Mouse (Mus musculus) hindbrain, embryonic 15.5 days (tissue): ENCODE data around the gene Rgmb. TPM values are rescaled to one million over a fixed set of nuclear protein-coding genes. Genes with fewer than 3 reads are reported as not detected.
A peak's percentile ranks its signal among the peaks of the same experiment; 100 is the strongest.

Experiments
- ATAC-seq: fragments of 200-750 bp; cut with Nextera tagmentation; 2 replicates; pipeline ENCODE4 v1.8.0; 2017; ENCODE audit warnings: low read depth, moderate number of reproducible peaks, moderate TSS enrichment; ENCODE audit not compliant: low FRiP score
- H3K27ac ChIP-seq: fragments of 300-500 bp; sonication (generic); replicated peaks from 2 replicates; pipeline ENCODE4 v1.5.1; 2015; ENCODE audit warnings: mild to moderate bottlenecking, inconsistent platforms
- H3K27me3 ChIP-seq: fragments of 300-500 bp; sonication (generic); 2 replicates; pipeline ENCODE4 v1.6.1; 2015; ENCODE audit warnings: control low read depth, inconsistent platforms
- H3K36me3 ChIP-seq: fragments of 300-500 bp; sonication (generic); 2 replicates; pipeline ENCODE4 v1.6.1; 2015; ENCODE audit warnings: control low read depth, inconsistent platforms
- H3K4me1 ChIP-seq: fragments of 300-500 bp; sonication (generic); replicated peaks from 2 replicates; pipeline ENCODE4 v1.6.1; 2015; ENCODE audit warnings: control low read depth, inconsistent platforms
- H3K4me2 ChIP-seq: fragments of 300-500 bp; sonication (generic); 2 replicates; pipeline ENCODE4 v1.6.1; 2015; ENCODE audit warnings: moderate library complexity, mild to moderate bottlenecking, inconsistent platforms
- H3K4me3 ChIP-seq: fragments of 300-500 bp; sonication (generic); 2 replicates; pipeline ENCODE4 v1.5.1; 2015; ENCODE audit warnings: mild to moderate bottlenecking, inconsistent platforms
- H3K9ac ChIP-seq: fragments of 300-500 bp; sonication (generic); 2 replicates; pipeline ENCODE4 v1.6.1; 2015; ENCODE audit warnings: inconsistent platforms
- H3K9me3 ChIP-seq: fragments of 300-500 bp; sonication (generic); 2 replicates; pipeline ENCODE4 v1.6.1; 2016; ENCODE audit warnings: control low read depth, inconsistent platforms
- WGBS: fragments of 180-500 bp; shearing (Covaris S2); methylation state at CpG from one replicate; pipeline ENCODE4 v1.1.7; 2015; 5-methylcytosine and 5-hydroxymethylcytosine counted together
- polyA plus RNA-seq: library from polyadenylated mRNA; unstranded; fragments of >200 nt; fragmentation: Nextera tagmentation; extraction: Ambion mirVana; gene quantifications from 2 replicates; pipeline ENCODE4 v1.2.1, GENCODE M21; 2015

Rgmb gene
- polyA plus RNA-seq, 1 experiment from 2014 or later: 79.3 TPM

DNA sequence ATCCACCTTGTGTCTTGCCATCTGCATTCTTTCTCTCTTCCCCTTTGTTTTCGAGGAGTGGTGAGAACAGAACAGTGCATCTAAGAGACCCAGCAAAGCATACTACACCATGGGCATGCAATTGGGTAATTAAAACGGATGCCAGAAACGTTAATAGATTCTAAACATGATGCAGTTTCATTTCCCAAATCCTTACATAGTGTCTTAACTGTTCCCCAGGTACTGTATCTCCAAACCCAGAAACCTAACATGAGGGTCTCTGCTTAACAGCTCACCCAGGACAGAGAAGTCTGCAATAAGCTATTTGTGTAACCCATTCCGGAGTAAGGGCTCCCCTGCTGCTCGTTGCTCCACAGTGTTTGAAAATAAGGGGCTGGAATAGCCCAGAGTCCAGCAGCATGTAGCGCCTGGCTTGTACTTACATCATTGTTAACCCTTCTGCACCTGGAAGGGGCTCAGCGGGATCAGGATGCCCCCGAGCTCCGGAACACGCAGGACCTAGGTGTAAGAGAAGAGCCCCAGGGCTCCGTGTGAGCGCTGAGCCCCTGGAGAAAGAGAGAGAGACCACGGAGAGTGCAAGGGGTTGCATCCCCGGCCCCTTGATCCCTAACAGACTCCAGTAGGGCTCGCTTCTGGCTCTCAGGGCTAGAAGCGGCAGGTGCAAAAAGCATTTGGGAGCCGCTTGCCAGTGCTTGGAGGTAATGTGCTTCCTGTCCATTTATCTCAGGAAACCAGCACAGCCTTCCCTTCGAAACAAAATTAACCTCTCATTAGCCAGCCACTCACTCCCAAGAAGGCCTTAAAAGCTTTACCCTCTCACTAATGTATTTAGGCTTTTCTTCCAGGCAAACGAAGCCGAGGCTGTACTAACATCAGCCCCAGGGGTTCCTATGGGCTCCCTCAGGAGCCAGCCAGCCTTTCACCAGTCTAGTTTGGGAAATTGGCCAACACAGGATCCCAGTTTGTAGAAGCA lies 1.4 kb downstream of the Rgmb start:
- 1% methylated on average over 20 of the region's 20 CpGs for WGBS
- Histone ChIP-seq H3K9me3 (no peaks in the 10 kb centered on the region), H3K36me3 (no peaks in the 10 kb centered on the region), H3K9ac (peak overlapping the region; percentile 64), H3K27me3 (no peaks in the 10 kb centered on the region), H3K4me1 (peaks cover 46% of the 10 kb centered on the region), H3K4me3 (peak overlapping the region; percentile 81), H3K27ac (peak overlapping the region; percentile 89), H3K4me2 (peak overlapping the region; percentile 87)
- peak; percentile 6 for ATAC-seq

DNA sequence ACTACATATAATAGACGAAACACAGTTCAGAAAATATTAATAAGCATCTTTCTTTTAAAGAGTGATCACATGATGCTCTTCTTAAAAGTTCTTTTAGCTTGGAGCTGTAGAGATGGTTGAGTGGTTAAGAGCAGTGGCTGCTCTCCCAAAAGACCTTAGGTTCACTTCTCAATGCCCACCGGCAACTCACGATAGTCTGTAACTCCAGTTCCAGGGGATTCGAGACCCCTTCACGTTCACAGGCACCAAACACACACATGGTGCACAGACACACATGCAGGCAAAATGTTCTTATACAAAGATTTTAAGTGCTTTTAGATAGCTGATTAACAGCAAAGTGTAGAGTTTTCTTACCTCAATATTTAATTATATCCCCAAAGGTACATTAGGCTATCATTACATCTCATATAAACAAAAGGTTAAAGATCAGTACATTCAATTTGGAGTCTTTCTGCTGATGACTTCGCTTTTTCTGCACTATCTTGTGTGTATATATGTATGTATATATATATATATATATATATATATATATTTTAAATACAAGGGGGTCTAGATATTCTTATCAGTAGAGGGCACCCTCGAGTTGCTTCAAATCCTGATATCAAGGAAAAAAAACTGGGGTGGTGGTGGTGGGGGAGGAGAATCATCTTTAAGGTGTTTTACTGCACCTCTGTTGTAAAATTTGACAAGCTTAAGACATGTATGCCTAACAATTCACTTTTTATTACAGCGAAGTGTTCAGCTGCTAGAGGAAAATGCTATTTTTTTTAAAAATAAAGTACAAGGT lies 2.5 kb downstream of the Rgmb start:
- Histone ChIP-seq H3K27ac (peak overlapping the region; percentile 93), H3K4me3 (peak overlapping the region; percentile 90), H3K4me1 (peaks cover 58% of the 10 kb centered on the region), H3K36me3 (no peaks in the 10 kb centered on the region), H3K4me2 (peak overlapping the region; percentile 87), H3K27me3 (no peaks in the 10 kb centered on the region), H3K9me3 (no peaks in the 10 kb centered on the region), H3K9ac (peak overlapping the region; percentile 64; the same call in 1 of the 2 replicates)
- 36% methylated on average over 8 of the region's 8 CpGs for WGBS
- no peak for ATAC-seq

- Histone ChIP-seq H3K36me3 (no peaks in the 10 kb centered on the region), H3K4me3 (peak overlapping the region; percentile 90), H3K4me1 (peaks cover 69% of the 10 kb centered on the region), H3K4me2 (peak overlapping the region; percentile 65), H3K27me3 (no peaks in the 10 kb centered on the region), H3K9ac (peak overlapping the region; percentile 29), H3K27ac (peak overlapping the region; percentile 93), H3K9me3 (no peaks in the 10 kb centered on the region)
- ATAC-seq: peak; percentile 51
- under 1% methylated on average over 18 of the region's 18 CpGs for WGBS
These were observed 3.9 kb downstream of the Rgmb start for GRCm38 (mm10) chr17:15826928-15827327.

DNA sequence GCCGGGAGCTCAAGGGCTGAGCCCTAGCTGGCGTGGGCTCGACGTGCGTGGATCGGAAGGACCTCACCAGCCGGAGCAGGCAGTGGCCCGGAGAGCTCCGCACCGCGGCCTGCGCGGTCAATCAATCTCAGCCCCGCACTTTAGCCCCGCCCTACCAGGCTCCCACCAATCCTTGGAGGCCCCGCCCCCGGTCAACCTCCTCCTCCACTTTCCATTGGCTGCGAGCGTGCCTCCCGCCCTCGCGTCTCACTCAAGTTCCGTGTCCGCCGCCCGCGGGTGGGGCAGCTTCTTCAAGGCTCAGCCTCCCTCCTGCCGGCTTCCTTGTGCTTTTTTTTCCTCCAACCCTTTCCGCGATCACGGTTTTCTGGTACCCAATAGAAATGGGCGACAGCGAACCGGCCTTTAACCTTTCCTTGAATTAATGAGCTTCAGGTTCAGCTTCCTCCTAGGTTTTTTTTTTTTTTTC lies 4.4 kb downstream of the Rgmb start:
- Histone ChIP-seq H3K9me3 (no peaks in the 10 kb centered on the region), H3K4me2 (peak overlapping the region; percentile 65), H3K4me3 (peak overlapping the region; percentile 90), H3K36me3 (no peaks in the 10 kb centered on the region), H3K27ac (peak overlapping the region; percentile 93), H3K9ac (peak overlapping the region; percentile 93), H3K4me1 (peaks cover 69% of the 10 kb centered on the region), H3K27me3 (no peaks in the 10 kb centered on the region)
- under 1% methylated on average over 34 of the region's 34 CpGs for WGBS
- ATAC-seq: peak; percentile 94

DNA sequence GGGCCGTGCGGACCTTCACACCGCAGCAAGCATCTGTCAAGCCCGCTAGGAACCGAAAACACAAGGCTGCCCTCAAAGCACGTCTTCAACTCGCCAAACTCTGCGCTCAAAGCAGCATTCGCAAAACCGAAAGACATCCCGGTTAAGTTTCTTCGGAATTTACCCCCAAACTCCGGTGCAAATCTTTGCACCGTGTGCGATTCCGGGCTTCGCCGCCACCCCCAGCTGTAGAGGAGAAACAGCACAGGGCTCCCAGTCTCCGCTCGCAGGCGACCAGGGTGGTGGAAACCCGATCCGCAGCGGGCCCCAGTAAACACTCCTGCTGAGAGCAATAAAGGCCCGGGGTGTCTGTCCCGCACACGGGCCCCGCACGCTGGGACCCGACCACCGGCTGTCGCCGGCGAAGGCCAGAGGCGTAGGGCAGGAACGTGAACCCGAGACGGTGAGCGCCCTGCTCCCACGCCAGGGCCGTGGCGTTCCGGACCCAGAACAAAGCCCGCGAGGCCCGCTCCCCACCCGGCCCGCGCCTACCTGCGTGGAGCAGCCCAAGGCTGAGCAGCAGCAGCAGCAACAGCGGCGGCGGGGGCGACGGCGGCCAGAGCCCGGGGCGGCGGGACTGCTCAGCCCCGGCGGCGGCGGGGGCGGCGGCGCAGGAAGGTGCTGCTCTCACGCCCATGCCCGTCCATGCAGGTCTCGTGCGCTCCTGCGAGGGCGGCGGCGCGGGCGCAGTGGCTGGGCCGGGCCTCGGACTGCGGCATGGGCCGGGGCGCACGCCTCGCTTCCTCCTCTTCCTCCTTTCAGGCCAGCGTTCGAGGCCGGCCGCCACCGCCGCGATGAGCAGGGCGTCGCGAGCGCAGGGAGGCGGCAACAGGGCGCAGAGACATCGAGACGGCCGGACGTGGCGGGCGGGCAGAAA lies 5.1 kb downstream of the Rgmb start:
- peak overlapping the region; percentile 90 for H3K4me3 ChIP-seq
- ATAC-seq: peak; percentile 46
- WGBS: under 1% methylated on average over 83 of the region's 102 CpGs
- H3K36me3 ChIP-seq: no peaks in the 10 kb centered on the region
- H3K9me3 ChIP-seq: no peaks in the 10 kb centered on the region
- peaks cover 68% of the 10 kb centered on the region for H3K4me1 ChIP-seq
- H3K27ac ChIP-seq: peak overlapping the region; percentile 93
- peak overlapping the region; percentile 93 for H3K9ac ChIP-seq
- H3K4me2 ChIP-seq: peak overlapping the region; percentile 65
- H3K27me3 ChIP-seq: no peaks in the 10 kb centered on the region

DNA sequence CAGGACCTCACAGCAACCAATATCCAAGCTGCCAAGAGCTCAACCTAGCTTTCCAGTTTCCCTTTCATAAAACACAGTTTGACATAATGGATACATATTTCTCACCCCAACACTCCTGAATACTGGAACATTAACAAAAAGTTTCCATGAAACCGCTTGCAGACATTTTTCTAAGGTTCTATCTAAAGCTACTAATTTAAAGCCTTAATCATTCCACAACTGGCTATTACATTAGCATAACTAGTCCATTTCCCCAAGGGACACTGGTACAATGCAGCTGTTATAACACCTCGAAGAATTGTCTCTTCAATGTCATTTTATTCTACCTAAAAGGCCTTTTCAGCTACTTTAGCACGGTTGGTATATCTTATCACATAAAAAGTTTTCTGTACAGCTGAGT lies 6.0 kb downstream of the Rgmb start:
- no peaks in the 10 kb centered on the region for H3K9me3 ChIP-seq
- no peaks in the 10 kb centered on the region for H3K27me3 ChIP-seq
- no peaks in the 10 kb centered on the region for H3K36me3 ChIP-seq
- H3K4me2 ChIP-seq: peak overlapping the region; percentile 65
- peak overlapping the region; percentile 93; the same call in 1 of the 2 replicates for H3K27ac ChIP-seq
- H3K4me3 ChIP-seq: peak overlapping the region; percentile 90
- peak overlapping the region; percentile 93 for H3K9ac ChIP-seq
- ATAC-seq: no peak
- WGBS: 18% methylated on average over 3 of the region's 3 CpGs
- peaks cover 66% of the 10 kb centered on the region for H3K4me1 ChIP-seq

GRCm38 (mm10) chr17:15824337-15824736 lies 6.5 kb downstream of the Rgmb start:
- Histone ChIP-seq H3K4me1 (peaks cover 64% of the 10 kb centered on the region), H3K36me3 (no peaks in the 10 kb centered on the region), H3K27ac (peak overlapping the region; percentile 93), H3K4me2 (peak overlapping the region; percentile 65), H3K4me3 (peak overlapping the region; percentile 90), H3K9me3 (no peaks in the 10 kb centered on the region), H3K9ac (peak overlapping the region; percentile 93), H3K27me3 (no peaks in the 10 kb centered on the region)
- 23% methylated on average over 11 of the region's 11 CpGs for WGBS
- no peak for ATAC-seq

DNA sequence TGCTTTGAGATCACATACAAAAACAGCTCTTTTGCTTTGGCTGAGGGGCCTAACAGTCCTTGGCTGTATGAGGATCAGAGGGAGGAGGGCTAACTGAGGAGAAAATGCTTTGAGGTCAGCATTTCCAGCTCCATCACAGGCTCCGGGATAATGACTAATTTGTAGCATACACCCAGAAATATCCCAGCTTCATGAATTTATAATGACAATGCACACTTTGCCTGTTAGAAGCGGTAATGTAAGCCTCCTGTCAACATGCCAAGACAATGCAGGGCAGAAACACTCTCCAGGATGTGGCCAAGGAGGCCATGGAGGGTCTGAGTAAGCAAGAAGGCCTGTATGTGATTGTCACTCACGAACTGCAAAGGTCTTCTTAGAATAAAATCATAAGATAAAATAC lies 7.0 kb downstream of the Rgmb start:
- 14% methylated on average over 3 of the region's 3 CpGs for WGBS

DNA sequence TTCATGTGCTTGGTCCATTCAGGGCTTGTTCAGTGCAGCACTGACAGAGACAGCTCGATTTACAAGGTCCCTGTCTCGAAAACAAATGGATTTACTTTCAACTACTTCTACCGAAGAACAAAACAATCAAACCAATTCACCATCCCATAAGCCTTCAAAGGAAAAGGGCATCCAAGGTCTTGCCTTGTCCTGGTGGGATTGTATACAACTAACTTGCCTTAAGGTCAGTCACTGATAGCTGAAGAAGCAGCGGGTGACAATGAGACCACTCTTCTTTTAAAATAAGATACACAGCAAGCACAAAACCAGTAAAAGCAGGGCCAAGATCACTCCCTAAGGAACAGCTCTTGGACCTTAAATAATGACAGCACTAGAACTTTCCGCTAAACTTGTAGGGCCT lies 7.6 kb downstream of the Rgmb start:
- Histone ChIP-seq H3K36me3 (no peaks in the 10 kb centered on the region; the same call in 1 of the 2 replicates), H3K4me3 (peak overlapping the region; percentile 90), H3K4me1 (peaks cover 65% of the 10 kb centered on the region), H3K9ac (peak overlapping the region; percentile 93), H3K27ac (peak overlapping the region; percentile 93; the same call in 1 of the 2 replicates), H3K4me2 (peak overlapping the region; percentile 65), H3K27me3 (no peaks in the 10 kb centered on the region), H3K9me3 (no peaks in the 10 kb centered on the region)
- ATAC-seq: no peak
- WGBS: 23% methylated on average over 5 of the region's 5 CpGs

More for the DNA sequence above, 7.0 kb downstream of the Rgmb start:
- Histone ChIP-seq H3K9ac (peak overlapping the region; percentile 93), H3K27me3 (no peaks in the 10 kb centered on the region), H3K9me3 (no peaks in the 10 kb centered on the region), H3K27ac (peak overlapping the region; percentile 93), H3K36me3 (no peaks in the 10 kb centered on the region; the same call in 1 of the 2 replicates), H3K4me3 (peak overlapping the region; percentile 90), H3K4me1 (peaks cover 65% of the 10 kb centered on the region), H3K4me2 (peak overlapping the region; percentile 65)
- ATAC-seq: no peak

DNA sequence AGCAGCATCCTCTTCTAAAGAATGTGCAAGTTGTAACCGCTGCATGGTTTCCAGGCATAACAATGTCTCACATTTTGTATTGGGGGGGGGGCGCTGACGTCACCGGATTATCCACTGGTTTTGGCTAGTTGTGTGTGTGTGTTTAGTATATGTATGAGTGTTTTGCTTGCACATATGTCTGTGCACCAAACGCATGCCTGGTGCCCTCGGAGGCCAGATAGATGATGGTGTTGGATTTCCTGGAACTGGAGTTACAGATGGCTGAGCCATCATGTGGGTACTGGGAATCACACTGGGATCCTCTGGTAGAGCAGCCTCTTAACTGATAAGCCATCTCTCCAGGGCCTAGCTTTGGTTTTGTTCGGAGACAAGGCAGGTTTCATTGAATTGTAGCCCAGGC lies 8.5 kb downstream of the Rgmb start:
- H3K9ac ChIP-seq: no peak overlapping the region
- no peak overlapping the region for H3K27ac ChIP-seq
- no peak for ATAC-seq
- H3K36me3 ChIP-seq: no peaks in the 10 kb centered on the region; the same call in 1 of the 2 replicates
- peak overlapping the region; percentile 65 for H3K4me2 ChIP-seq
- H3K9me3 ChIP-seq: no peaks in the 10 kb centered on the region
- H3K27me3 ChIP-seq: no peaks in the 10 kb centered on the region
- peak overlapping the region; percentile 13; the same call in 1 of the 2 replicates for H3K4me3 ChIP-seq
- WGBS: 77% methylated on average over 7 of the region's 7 CpGs
- peaks cover 63% of the 10 kb centered on the region for H3K4me1 ChIP-seq

- no peaks in the 10 kb centered on the region for H3K27me3 ChIP-seq
- no peaks in the 10 kb centered on the region; the same call in 1 of the 2 replicates for H3K36me3 ChIP-seq
- no peak for ATAC-seq
- no peak overlapping the region for H3K4me3 ChIP-seq
- no peak overlapping the region for H3K4me2 ChIP-seq
- H3K9ac ChIP-seq: no peak overlapping the region
- WGBS: 89% methylated on average over 4 of the region's 4 CpGs
- H3K4me1 ChIP-seq: peaks cover 60% of the 10 kb centered on the region
- no peak overlapping the region for H3K27ac ChIP-seq
- no peaks in the 10 kb centered on the region for H3K9me3 ChIP-seq
These were observed 9.1 kb downstream of the Rgmb start for GRCm38 (mm10) chr17:15821706-15822105.
